Mouse (Mus musculus) midbrain, embryonic 12.5 days (tissue): ENCODE data around the gene Adssl1. TPM values are rescaled to one million over a fixed set of nuclear protein-coding genes. Genes with fewer than 3 reads are reported as not detected.

Source experiments
- ATAC-seq: fragments of 200-750 bp; cut with Nextera tagmentation; 2 replicates; pipeline ENCODE4 v1.8.0; 2017; ENCODE audit warnings: low read depth, moderate TSS enrichment, moderate library complexity; ENCODE audit not compliant: low FRiP score
- H3K27ac ChIP-seq: fragments of 300-500 bp; sonication (generic); replicated peaks from 2 replicates; pipeline ENCODE4 v1.5.1; 2016; ENCODE audit warnings: mild to moderate bottlenecking
- H3K27me3 ChIP-seq: fragments of 300-500 bp; sonication (generic); 2 replicates; pipeline ENCODE4 v1.6.1; 2016; ENCODE audit warnings: mild to moderate bottlenecking
- H3K36me3 ChIP-seq: fragments of 300-500 bp; sonication (generic); 2 replicates; pipeline ENCODE4 v1.6.1; 2016
- H3K4me1 ChIP-seq: fragments of 300-500 bp; sonication (generic); 2 replicates; pipeline ENCODE4 v1.6.1; 2016
- H3K4me2 ChIP-seq: fragments of 300-500 bp; sonication (generic); replicated peaks from 2 replicates; pipeline ENCODE4 v1.6.1; 2016; ENCODE audit warnings: mild to moderate bottlenecking, moderate library complexity
- H3K4me3 ChIP-seq: fragments of 300-500 bp; sonication (generic); 2 replicates; pipeline ENCODE4 v1.5.1; 2016; ENCODE audit warnings: mild to moderate bottlenecking
- H3K9ac ChIP-seq: fragments of 300-500 bp; sonication (generic); replicated peaks from 2 replicates; pipeline ENCODE4 v1.6.1; 2016; ENCODE audit warnings: mild to moderate bottlenecking, moderate library complexity
- H3K9me3 ChIP-seq: fragments of 300-500 bp; sonication (generic); 2 replicates; pipeline ENCODE4 v1.6.1; 2016; ENCODE audit warnings: mild to moderate bottlenecking
- WGBS: fragments of 180-500 bp; shearing (Covaris S2); methylation state at CpG from one replicate; pipeline ENCODE4 v1.1.7; 2016; 5-methylcytosine and 5-hydroxymethylcytosine counted together
- polyA plus RNA-seq: library from polyadenylated mRNA; unstranded; fragments of >200 nt; fragmentation: Nextera tagmentation; extraction: Ambion mirVana; gene quantifications from 2 replicates; pipeline ENCODE4 v1.2.1, GENCODE M21; 2016

Gene Adssl1
- polyA plus RNA-seq, 1 experiment from 2014 or later = 1.9 TPM

- Histone ChIP-seq H3K4me1 (peaks cover 18% of the 10 kb centered on the region), H3K9ac (no peak overlapping the region), H3K27ac (no peak overlapping the region), H3K4me3 (no peak overlapping the region), H3K9me3 (no peaks in the 10 kb centered on the region), H3K27me3 (peaks cover 55% of the 10 kb centered on the region), H3K4me2 (no peak overlapping the region), H3K36me3 (no peaks in the 10 kb centered on the region)
- no peak for ATAC-seq
- 69% methylated on average over 7 of the region's 7 CpGs for WGBS
These were observed 33.8 kb upstream of the Adssl1 start for GRCm38 (mm10) chr12:112585924-112586538.

- peaks cover 18% of the 10 kb centered on the region for H3K4me1 ChIP-seq
- no peak for ATAC-seq
These were observed 32.4 kb upstream of the Adssl1 start for GRCm38 (mm10) chr12:112587125-112588124.

GRCm38 (mm10) chr12:112588426-112589256 is 31.2 kb upstream of the Adssl1 start, which contains the start of gene Inf2:
TSS of gene Inf2 (plus strand) at chr12:112588784.
- H3K4me1 ChIP-seq = peaks cover 18% of the 10 kb centered on the region
- WGBS = under 1% methylated on average over 51 of the region's 60 CpGs
- H3K36me3 ChIP-seq = no peaks in the 10 kb centered on the region
- H3K9me3 ChIP-seq = no peaks in the 10 kb centered on the region
- ATAC-seq = peak; percentile 84
- peak within 1 kb of the TSS; percentile 49 for H3K4me3 ChIP-seq
- peak within 1 kb of the TSS; percentile 59 for H3K9ac ChIP-seq
- peak within 1 kb of the TSS; percentile 95 for H3K4me2 ChIP-seq
- peaks cover 59% of the 10 kb centered on the region for H3K27me3 ChIP-seq
- H3K27ac ChIP-seq = no peak within 1 kb of the TSS

More at GRCm38 (mm10) chr12:112587125-112588124, 32.4 kb upstream of the Adssl1 start:
- Histone ChIP-seq H3K27ac (no peak overlapping the region), H3K27me3 (peaks cover 59% of the 10 kb centered on the region), H3K4me2 (peak overlapping the region; percentile 95; the same call in 1 of the 2 replicates), H3K4me3 (peak overlapping the region; percentile 49; the same call in 1 of the 2 replicates), H3K9ac (no peak overlapping the region), H3K36me3 (no peaks in the 10 kb centered on the region), H3K9me3 (no peaks in the 10 kb centered on the region)
- WGBS = 81% methylated on average over 14 of the region's 14 CpGs

- 68% methylated on average over 8 of the region's 8 CpGs for WGBS
- peak overlapping the region; percentile 49; the same call in 1 of the 2 replicates for H3K4me3 ChIP-seq
- peaks cover 65% of the 10 kb centered on the region for H3K27me3 ChIP-seq
- no peaks in the 10 kb centered on the region for H3K36me3 ChIP-seq
- no peak overlapping the region for H3K9ac ChIP-seq
- H3K4me1 ChIP-seq = peaks cover 19% of the 10 kb centered on the region
- no peak overlapping the region for H3K27ac ChIP-seq
- no peak for ATAC-seq
- peak overlapping the region; percentile 95 for H3K4me2 ChIP-seq
- H3K9me3 ChIP-seq = no peaks in the 10 kb centered on the region
These were observed 30.2 kb upstream of the Adssl1 start for GRCm38 (mm10) chr12:112589491-112590191.

- WGBS = 83% methylated on average over 8 of the region's 8 CpGs
- H3K4me2 ChIP-seq = no peak overlapping the region
- no peak overlapping the region for H3K4me3 ChIP-seq
- H3K27me3 ChIP-seq = peaks cover 62% of the 10 kb centered on the region
- no peak overlapping the region for H3K9ac ChIP-seq
- H3K4me1 ChIP-seq = peaks cover 27% of the 10 kb centered on the region
- ATAC-seq = no peak
- no peak overlapping the region for H3K27ac ChIP-seq
- no peaks in the 10 kb centered on the region for H3K36me3 ChIP-seq
- no peaks in the 10 kb centered on the region for H3K9me3 ChIP-seq
These were observed 29.1 kb upstream of the Adssl1 start for GRCm38 (mm10) chr12:112590566-112591239.

- 83% methylated on average over 5 of the region's 5 CpGs for WGBS
- H3K4me3 ChIP-seq = no peak overlapping the region
- H3K27ac ChIP-seq = no peak overlapping the region
- no peak overlapping the region for H3K4me2 ChIP-seq
- peaks cover 59% of the 10 kb centered on the region for H3K27me3 ChIP-seq
- no peak for ATAC-seq
- H3K9ac ChIP-seq = no peak overlapping the region
- H3K36me3 ChIP-seq = no peaks in the 10 kb centered on the region
- no peaks in the 10 kb centered on the region for H3K9me3 ChIP-seq
- H3K4me1 ChIP-seq = peaks cover 27% of the 10 kb centered on the region
These were observed 28.6 kb upstream of the Adssl1 start for GRCm38 (mm10) chr12:112591240-112591639.

- Histone ChIP-seq H3K4me3 (no peak overlapping the region), H3K27ac (no peak overlapping the region), H3K4me2 (no peak overlapping the region), H3K9ac (no peak overlapping the region), H3K9me3 (no peaks in the 10 kb centered on the region), H3K27me3 (peaks cover 54% of the 10 kb centered on the region), H3K36me3 (no peaks in the 10 kb centered on the region), H3K4me1 (peaks cover 27% of the 10 kb centered on the region)
- WGBS = 86% methylated on average over 3 of the region's 3 CpGs
- no peak for ATAC-seq
These were observed 28.1 kb upstream of the Adssl1 start for GRCm38 (mm10) chr12:112591730-112592129.

- H3K9ac ChIP-seq = no peak overlapping the region
- H3K27me3 ChIP-seq = peaks cover 39% of the 10 kb centered on the region
- ATAC-seq = no peak
- H3K36me3 ChIP-seq = no peaks in the 10 kb centered on the region
- 78% methylated on average over 21 of the region's 21 CpGs for WGBS
- H3K27ac ChIP-seq = no peak overlapping the region
- no peak overlapping the region for H3K4me2 ChIP-seq
- no peak overlapping the region for H3K4me3 ChIP-seq
- H3K4me1 ChIP-seq = peaks cover 22% of the 10 kb centered on the region
- no peaks in the 10 kb centered on the region for H3K9me3 ChIP-seq
These were observed 26.7 kb upstream of the Adssl1 start for GRCm38 (mm10) chr12:112592985-112593734.

GRCm38 (mm10) chr12:112593951-112594915 is 25.6 kb upstream of the Adssl1 start:
- Histone ChIP-seq H3K9ac (no peak overlapping the region), H3K36me3 (no peaks in the 10 kb centered on the region), H3K27ac (no peak overlapping the region), H3K27me3 (peaks cover 29% of the 10 kb centered on the region), H3K4me2 (no peak overlapping the region), H3K9me3 (no peaks in the 10 kb centered on the region), H3K4me1 (peaks cover 11% of the 10 kb centered on the region), H3K4me3 (no peak overlapping the region)
- WGBS = 77% methylated on average over 16 of the region's 16 CpGs
- ATAC-seq = no peak
